ENCODE assay signal across 29 mouse cellular contexts in the genomic region with DNA sequence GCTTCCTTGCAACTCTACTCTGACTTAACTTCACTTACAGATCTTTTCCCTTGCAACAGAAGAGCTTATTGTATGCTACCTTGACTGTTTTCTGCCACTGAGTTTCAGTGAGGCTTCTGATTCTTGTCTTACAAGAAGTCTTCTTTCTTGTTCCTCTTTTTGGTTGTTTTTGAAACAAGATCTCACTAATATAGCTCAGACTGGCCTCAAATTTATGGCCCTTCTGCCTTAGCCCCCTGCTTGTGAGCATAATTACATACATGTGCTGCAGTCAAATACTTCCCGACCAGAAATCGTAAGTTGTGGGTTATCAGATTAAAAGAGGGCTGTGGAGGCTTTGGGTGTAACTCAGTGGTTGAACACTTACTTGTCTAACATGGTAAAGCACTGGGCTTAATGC. TPM values are rescaled to one million over a fixed set of nuclear protein-coding genes. Genes with fewer than 3 reads are reported as not detected.
"Had no signal": no experiment of that assay in that cellular context is flagged by ENCODE, and none has a peak within 500 bp of the region (broad histone marks: within the 10 kb centered on the region; RNA-seq: fewer than 3 reads in every experiment).

No protein-coding gene starts in this region.

- H3K4me1 ChIP-seq: kidney, embryonic 15.5 days; liver, embryonic 13.5 days had no signal

- H3K9me3 ChIP-seq: kidney, embryonic 15.5 days; liver, embryonic 13.5 days; megakaryocyte, embryonic 14.5 days; midbrain, embryonic 10.5 days had no signal

- H3K27ac ChIP-seq: kidney, embryonic 15.5 days; left cerebral cortex, adult 2 months; liver, embryonic 13.5 days; macrophage; midbrain, embryonic 10.5 days had no signal

- H3K36me3 ChIP-seq: kidney, embryonic 15.5 days; liver, embryonic 13.5 days; midbrain, embryonic 10.5 days had no signal

- H3K27me3 ChIP-seq: kidney, embryonic 15.5 days; liver, embryonic 13.5 days; megakaryocyte, embryonic 14.5 days had no signal

- H3K4me3 ChIP-seq: kidney, embryonic 15.5 days; left cerebral cortex, adult 2 months; liver, embryonic 13.5 days; megakaryocyte, embryonic 14.5 days; midbrain, embryonic 10.5 days had no signal

- H3K9ac ChIP-seq: kidney, embryonic 15.5 days; liver, embryonic 13.5 days; lung, embryonic 14.5 days had no signal

- ATAC-seq: lung, postnatal 0 days had no signal

- H3K4me2 ChIP-seq: kidney, embryonic 15.5 days; liver, embryonic 13.5 days; lung, embryonic 14.5 days had no signal

- DNase-seq: kidney, adult 11 months; kidney, adult 8-10 months; kidney, postnatal 10 days; kidney, postnatal 36 days; layer of hippocampus, postnatal 36 days; liver, embryonic 13.5 days; lung, embryonic 14.5 days; midbrain, embryonic 14.5 days; right cerebral cortex, adult 18-20 months; right cerebral cortex, postnatal 14 days; right cerebral cortex, postnatal 4 days; thymus, adult 18-20 months; thymus, postnatal 36 days had no signal

RNA-seq across cellular contexts. Expression of a gene that starts 19.7 kb away (rescaled TPM):
- total RNA-seq: layer of hippocampus, postnatal 36 days; left cerebral cortex, postnatal 36 days; liver, adult 2 months had no signal
- polyA plus RNA-seq: limb, embryonic 11.5 days; liver, adult 2 months; liver, embryonic 13.5 days; liver, embryonic 16.5 days; macrophage; neural tube, embryonic 11.5 days; stomach, embryonic 16.5 days had no signal

RNA-seq across cellular contexts. Expression of a gene that starts 37.9 kb away (rescaled TPM):
- total RNA-seq: layer of hippocampus, adult 8-10 months; layer of hippocampus, postnatal 36 days; left cerebral cortex, adult 2 months; left cerebral cortex, postnatal 10 days; left cerebral cortex, postnatal 36 days; liver, adult 2 months; midbrain, postnatal 0 days had no signal
- polyA plus RNA-seq: kidney, embryonic 15.5 days; limb, embryonic 11.5 days; liver, adult 2 months; liver, embryonic 13.5 days; liver, embryonic 16.5 days; lung, embryonic 14.5 days; macrophage; midbrain, embryonic 10.5 days; midbrain, embryonic 14.5 days; midbrain, postnatal 0 days; neural tube, embryonic 11.5 days; neural tube, embryonic 14.5 days; stomach, embryonic 16.5 days had no signal
